Mouse (Mus musculus): ENCODE measurements around the gene Lzts2. TPM values are rescaled to one million over a fixed set of nuclear protein-coding genes. Genes with fewer than 3 reads are reported as not detected.

Gene Lzts2
- polyA plus RNA-seq, 1 experiment from 2014 or later, result 69.5 TPM

- 48% methylated on average over 7 of the region's 7 CpGs for WGBS
- Histone ChIP-seq H3K4me2 (replicated peaks) (peak overlapping the region; percentile 78), H3K9ac (replicated peaks) (peak overlapping the region; percentile 60), H3K4me3 (peak overlapping the region; percentile 56), H3K4me1 (peaks cover 24% of the 10 kb centered on the region), H3K9me3 (no peaks in the 10 kb centered on the region), H3K27me3 (no peaks in the 10 kb centered on the region), H3K36me3 (peaks cover 13% of the 10 kb centered on the region; the same call in 1 of the 2 replicates), H3K27ac (replicated peaks) (peak overlapping the region; percentile 97)
- no peak for ATAC-seq (ENCODE audit: low FRiP score, low read depth)
Observed at GRCm38 (mm10) chr19:45057724-45058112, 43.5 kb downstream of the Lzts2 start.

GRCm38 (mm10) chr19:45058113-45058839 is 44.1 kb downstream of the Lzts2 start:
- WGBS, result under 1% methylated on average over 34 of the region's 34 CpGs
- Histone ChIP-seq H3K36me3 (peaks cover 11% of the 10 kb centered on the region; the same call in 1 of the 2 replicates), H3K4me2 (replicated peaks) (peak overlapping the region; percentile 78), H3K27me3 (no peaks in the 10 kb centered on the region), H3K4me3 (peak overlapping the region; percentile 56), H3K9ac (replicated peaks) (peak overlapping the region; percentile 72), H3K9me3 (no peaks in the 10 kb centered on the region), H3K27ac (replicated peaks) (peak overlapping the region; percentile 97), H3K4me1 (peaks cover 24% of the 10 kb centered on the region)
- peak; percentile 94 for ATAC-seq (ENCODE audit: low FRiP score, low read depth)

GRCm38 (mm10) chr19:45058841-45059240 is 44.6 kb downstream of the Lzts2 start:
- H3K4me3 ChIP-seq, result peak overlapping the region; percentile 56
- no peaks in the 10 kb centered on the region for H3K9me3 ChIP-seq
- H3K4me2 ChIP-seq (replicated peaks), result peak overlapping the region; percentile 78
- H3K27me3 ChIP-seq, result 0 out of 2 replicates have a peak, but pooled peaks cover 2% of the 10 kb centered on the region
- peaks cover 26% of the 10 kb centered on the region for H3K4me1 ChIP-seq
- under 1% methylated on average over 14 of the region's 14 CpGs for WGBS
- H3K27ac ChIP-seq (replicated peaks), result peak overlapping the region; percentile 97
- H3K36me3 ChIP-seq, result peaks cover 8% of the 10 kb centered on the region; the same call in 1 of the 2 replicates
- ATAC-seq (ENCODE audit: low FRiP score, low read depth), result 0 out of 2 replicates have a peak, but pooled peaks have one; percentile 0
- peak overlapping the region; percentile 72 for H3K9ac ChIP-seq (replicated peaks)

- ATAC-seq (ENCODE audit: low FRiP score, low read depth), result peak; percentile 44; the same call in 1 of the 2 replicates
- 46% methylated on average over 20 of the region's 20 CpGs for WGBS
Observed at GRCm38 (mm10) chr19:45063565-45064292, 49.5 kb downstream of the Lzts2 start.

GRCm38 (mm10) chr19:45065226-45065625 is 51.0 kb downstream of the Lzts2 start:
- Histone ChIP-seq H3K27ac (replicated peaks) (no peak overlapping the region), H3K4me1 (peaks cover 12% of the 10 kb centered on the region; the same call in 1 of the 2 replicates), H3K36me3 (no peaks in the 10 kb centered on the region), H3K4me2 (replicated peaks) (no peak overlapping the region), H3K4me3 (no peak overlapping the region), H3K27me3 (peaks cover 56% of the 10 kb centered on the region), H3K9me3 (no peaks in the 10 kb centered on the region), H3K9ac (replicated peaks) (no peak overlapping the region)
- no peak for ATAC-seq (ENCODE audit: low FRiP score, low read depth)
- 5% methylated on average over 21 of the region's 21 CpGs for WGBS

More at GRCm38 (mm10) chr19:45063565-45064292, 49.5 kb downstream of the Lzts2 start:
- no peak overlapping the region for H3K27ac ChIP-seq (replicated peaks)
- peaks cover 19% of the 10 kb centered on the region for H3K4me1 ChIP-seq
- peaks cover 51% of the 10 kb centered on the region for H3K27me3 ChIP-seq
- H3K36me3 ChIP-seq, result no peaks in the 10 kb centered on the region
- H3K9ac ChIP-seq (replicated peaks), result no peak overlapping the region
- 0 out of 2 replicates have a peak overlapping the region, but pooled peaks have one; percentile 13 for H3K4me3 ChIP-seq
- peak overlapping the region; percentile 34 for H3K4me2 ChIP-seq (replicated peaks)
- no peaks in the 10 kb centered on the region for H3K9me3 ChIP-seq

GRCm38 (mm10) chr19:45067170-45067569 is 53.0 kb downstream of the Lzts2 start:
- no peaks in the 10 kb centered on the region for H3K9me3 ChIP-seq
- 18% methylated on average over 17 of the region's 17 CpGs for WGBS

GRCm38 (mm10) chr19:45067758-45068510 is 53.7 kb downstream of the Lzts2 start:
- Histone ChIP-seq H3K4me1 (peaks cover 12% of the 10 kb centered on the region; the same call in 1 of the 2 replicates), H3K9me3 (no peaks in the 10 kb centered on the region), H3K27ac (replicated peaks) (no peak overlapping the region), H3K4me2 (replicated peaks) (no peak overlapping the region), H3K9ac (replicated peaks) (no peak overlapping the region), H3K27me3 (peaks cover 72% of the 10 kb centered on the region), H3K4me3 (no peak overlapping the region), H3K36me3 (no peaks in the 10 kb centered on the region)
- ATAC-seq (ENCODE audit: low FRiP score, low read depth), result no peak
- WGBS, result 79% methylated on average over 7 of the region's 7 CpGs

More at GRCm38 (mm10) chr19:45067170-45067569, 53.0 kb downstream of the Lzts2 start:
- ATAC-seq (ENCODE audit: low FRiP score, low read depth), result no peak
- Histone ChIP-seq H3K9ac (replicated peaks) (no peak overlapping the region), H3K27me3 (peaks cover 69% of the 10 kb centered on the region), H3K4me2 (replicated peaks) (no peak overlapping the region), H3K36me3 (no peaks in the 10 kb centered on the region), H3K4me1 (peaks cover 12% of the 10 kb centered on the region; the same call in 1 of the 2 replicates), H3K27ac (replicated peaks) (no peak overlapping the region), H3K4me3 (no peak overlapping the region)

- Histone ChIP-seq H3K36me3 (no peaks in the 10 kb centered on the region), H3K4me3 (peak overlapping the region; percentile 69), H3K9me3 (no peaks in the 10 kb centered on the region), H3K27me3 (peaks cover 66% of the 10 kb centered on the region), H3K27ac (replicated peaks) (peak overlapping the region; percentile 86; the same call in 1 of the 2 replicates), H3K9ac (replicated peaks) (peak overlapping the region; percentile 63), H3K4me2 (replicated peaks) (peak overlapping the region; percentile 87), H3K4me1 (peaks cover 23% of the 10 kb centered on the region)
- ATAC-seq (ENCODE audit: low FRiP score, low read depth), result peak; percentile 39; the same call in 1 of the 2 replicates
- 8% methylated on average over 20 of the region's 20 CpGs for WGBS
Observed at GRCm38 (mm10) chr19:45073871-45074542, 59.8 kb downstream of the Lzts2 start.

GRCm38 (mm10) chr19:45074580-45075322 is 60.5 kb downstream of the Lzts2 start, which contains the start of gene Kazald1:
TSS of gene Kazald1 (plus strand) at chr19:45075241.
- peak within 1 kb of the TSS; percentile 87 for H3K4me2 ChIP-seq (replicated peaks)
- peak within 1 kb of the TSS; percentile 63 for H3K9ac ChIP-seq (replicated peaks)
- H3K4me3 ChIP-seq, result peak within 1 kb of the TSS; percentile 69
- peaks cover 70% of the 10 kb centered on the region for H3K27me3 ChIP-seq
- peak within 1 kb of the TSS; percentile 86 for H3K27ac ChIP-seq (replicated peaks)
- no peaks in the 10 kb centered on the region for H3K36me3 ChIP-seq
- WGBS, result under 1% methylated on average over 45 of the region's 45 CpGs
- peaks cover 29% of the 10 kb centered on the region for H3K4me1 ChIP-seq
- ATAC-seq (ENCODE audit: low FRiP score, low read depth), result peak; percentile 76
- H3K9me3 ChIP-seq, result no peaks in the 10 kb centered on the region

GRCm38 (mm10) chr19:45075323-45076035 is 61.3 kb downstream of the Lzts2 start:
- under 1% methylated on average over 32 of the region's 32 CpGs for WGBS
- H3K27ac ChIP-seq (replicated peaks), result 0 out of 2 replicates have a peak overlapping the region, but pooled peaks have one; percentile 86
- peaks cover 76% of the 10 kb centered on the region for H3K27me3 ChIP-seq
- peak overlapping the region; percentile 69 for H3K4me3 ChIP-seq
- peak overlapping the region; percentile 63 for H3K9ac ChIP-seq (replicated peaks)
- ATAC-seq (ENCODE audit: low FRiP score, low read depth), result peak; percentile 55
- peak overlapping the region; percentile 87 for H3K4me2 ChIP-seq (replicated peaks)
- no peaks in the 10 kb centered on the region for H3K36me3 ChIP-seq
- no peaks in the 10 kb centered on the region for H3K9me3 ChIP-seq
- H3K4me1 ChIP-seq, result peaks cover 36% of the 10 kb centered on the region
